Mouse (Mus musculus): Measurements from ENCODE around the gene Bcl10. TPM values are rescaled to one million over a fixed set of nuclear protein-coding genes. Genes with fewer than 3 reads are reported as not detected.
A peak's percentile ranks its signal among the peaks of the same experiment; 100 is the strongest.
"Not testable (repeated sequence)": the region's sequence is repeated elsewhere in the genome, so short reads cannot be mapped to it uniquely, and the experiment has no call there.

Gene Bcl10
- polyA plus RNA-seq (2012; rRNA removed) = 3.5 and 7.9 TPM in 2 replicates

DNA sequence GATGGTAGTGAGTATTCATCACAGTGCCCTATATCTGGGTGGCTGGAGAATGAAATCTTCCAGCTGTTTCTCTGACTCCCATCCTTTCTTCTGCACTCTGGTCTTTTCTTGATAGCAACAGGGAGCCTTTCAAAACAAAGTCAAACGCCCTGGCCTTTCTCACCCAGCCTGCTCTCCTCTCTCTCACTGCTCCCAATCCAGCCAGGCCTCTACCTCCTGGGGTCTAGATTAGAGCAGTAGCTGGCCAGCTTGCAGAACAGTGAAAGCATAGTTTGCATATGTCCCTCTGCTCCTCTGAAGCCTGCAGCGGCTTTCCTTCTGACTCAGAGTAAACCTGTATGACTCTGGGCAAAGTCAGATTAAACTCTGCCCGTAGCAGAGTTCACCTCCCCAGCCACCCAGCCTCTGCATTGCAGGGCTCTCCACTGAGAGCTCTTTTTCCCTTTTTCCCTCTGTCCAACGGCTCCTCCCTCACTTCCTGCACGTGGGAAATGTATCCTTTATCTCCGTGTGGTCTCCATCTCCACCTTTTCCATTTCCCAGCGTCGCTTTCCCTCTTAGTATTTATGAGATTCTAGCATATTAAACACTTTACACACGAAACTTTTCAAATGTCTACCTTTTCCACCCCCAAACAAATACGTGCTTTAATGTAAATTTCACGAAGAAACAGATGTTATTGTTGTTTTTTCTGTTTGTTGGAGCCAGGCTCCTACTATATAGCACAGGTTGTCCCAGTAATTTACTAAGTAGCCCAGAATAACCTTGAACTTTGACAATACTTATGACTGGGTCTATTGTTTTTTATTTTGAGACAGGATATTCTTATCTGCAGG is at the start of gene Bcl10:
TSS of gene Bcl10 (plus strand) at position 786 of the 836 bp plus-strand sequence.
- WGBS = 49% methylated on average over 11 of the region's 11 CpGs
- TF ChIP-seq POLR2A (IDR thresholded peaks at IDR 0.05; ENCODE audit: low read depth, low read length) (no peak), CTCF (IDR thresholded peaks at IDR 0.05; ENCODE audit: extremely low read depth, insufficient read length, insufficient replicate concordance, low read depth, low read length) (no peak)
- H3K27me3 ChIP-seq (ENCODE audit: control insufficient read depth, insufficient read depth, low read length) = no peaks in the 10 kb centered on the region
- peak within 1 kb of the TSS; percentile 71 for H3K27ac ChIP-seq (ENCODE audit: insufficient read depth, low read depth, low read length)
- H3K4me1 ChIP-seq (ENCODE audit: control insufficient read depth, insufficient read depth, insufficient read length, low read length) = peaks cover 2% of the 10 kb centered on the region
- H3K4me3 ChIP-seq (ENCODE audit: low read depth, low read length) = peak within 1 kb of the TSS; percentile 30
- no peaks in the 10 kb centered on the region for H3K36me3 ChIP-seq (ENCODE audit: control insufficient read depth, insufficient read depth, low read length)

DNA sequence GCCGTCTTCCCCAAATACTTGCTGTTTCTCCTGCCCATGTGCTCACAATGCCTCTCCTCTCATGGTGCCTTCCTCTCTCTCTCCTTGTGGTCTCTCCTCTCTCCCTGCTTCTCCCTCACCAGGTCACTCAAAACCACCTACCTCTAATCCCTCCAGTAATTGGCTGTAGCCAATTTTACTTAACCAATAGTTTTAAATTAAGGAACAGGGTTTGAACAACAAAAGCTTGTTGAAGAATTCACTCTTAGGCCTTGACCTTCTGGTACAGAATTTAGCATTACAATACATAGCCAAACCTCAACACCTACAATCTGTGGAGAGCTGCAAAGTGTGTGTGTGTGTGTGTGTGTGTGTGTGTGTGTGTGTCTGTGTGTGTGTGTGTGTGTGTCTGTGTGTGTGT is 49.3 kb upstream of the Bcl10 start:
- Histone ChIP-seq H3K27me3 (ENCODE audit: control insufficient read depth, insufficient read depth, low read length) (no peaks in the 10 kb centered on the region), H3K4me1 (ENCODE audit: control insufficient read depth, insufficient read depth, insufficient read length, low read length) (no peaks in the 10 kb centered on the region)
- 95% methylated on average over 1 of the region's 1 CpGs for WGBS

DNA sequence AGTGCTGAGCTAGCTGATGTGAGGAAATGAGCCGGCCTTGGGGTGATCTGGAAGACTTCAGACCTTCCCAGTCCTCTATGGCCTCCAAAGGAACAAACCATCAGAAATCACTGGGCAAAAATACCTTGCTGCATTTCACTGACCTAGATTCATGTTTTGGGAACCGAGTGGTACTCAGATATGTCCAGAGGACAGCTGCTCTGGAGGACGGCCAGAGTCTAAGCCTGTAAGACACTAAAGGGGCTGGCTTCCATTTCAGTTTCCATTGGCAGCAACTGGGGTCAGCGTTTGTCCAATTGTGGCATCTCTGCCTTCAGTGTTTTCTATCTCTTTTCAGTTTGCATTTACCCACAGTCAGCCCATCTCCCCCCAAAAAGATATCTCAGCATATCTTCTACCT is 48.5 kb upstream of the Bcl10 start:
- H3K27me3 ChIP-seq (ENCODE audit: control insufficient read depth, insufficient read depth, low read length) = no peaks in the 10 kb centered on the region
- WGBS = 70% methylated on average over 4 of the region's 4 CpGs
- no peak overlapping the region for H3K4me3 ChIP-seq (ENCODE audit: low read depth, low read length)
- no peaks in the 10 kb centered on the region for H3K4me1 ChIP-seq (ENCODE audit: control insufficient read depth, insufficient read depth, insufficient read length, low read length)
- H3K27ac ChIP-seq (ENCODE audit: insufficient read depth, low read depth, low read length) = no peak overlapping the region
- no peak for TF ChIP-seq CTCF (IDR thresholded peaks at IDR 0.05; ENCODE audit: extremely low read depth, insufficient read length, insufficient replicate concordance, low read depth, low read length)
- TF ChIP-seq POLR2A (IDR thresholded peaks at IDR 0.05; ENCODE audit: low read depth, low read length) = no peak
- no peaks in the 10 kb centered on the region for H3K36me3 ChIP-seq (ENCODE audit: control insufficient read depth, insufficient read depth, low read length)

More for the DNA sequence above, 49.3 kb upstream of the Bcl10 start:
- no peak for TF ChIP-seq CTCF (IDR thresholded peaks at IDR 0.05; ENCODE audit: extremely low read depth, insufficient read length, insufficient replicate concordance, low read depth, low read length)
- TF ChIP-seq POLR2A (IDR thresholded peaks at IDR 0.05; ENCODE audit: low read depth, low read length) = no peak
- no peak overlapping the region for H3K27ac ChIP-seq (ENCODE audit: insufficient read depth, low read depth, low read length)
- no peaks in the 10 kb centered on the region for H3K36me3 ChIP-seq (ENCODE audit: control insufficient read depth, insufficient read depth, low read length)
- no peak overlapping the region for H3K4me3 ChIP-seq (ENCODE audit: low read depth, low read length)

DNA sequence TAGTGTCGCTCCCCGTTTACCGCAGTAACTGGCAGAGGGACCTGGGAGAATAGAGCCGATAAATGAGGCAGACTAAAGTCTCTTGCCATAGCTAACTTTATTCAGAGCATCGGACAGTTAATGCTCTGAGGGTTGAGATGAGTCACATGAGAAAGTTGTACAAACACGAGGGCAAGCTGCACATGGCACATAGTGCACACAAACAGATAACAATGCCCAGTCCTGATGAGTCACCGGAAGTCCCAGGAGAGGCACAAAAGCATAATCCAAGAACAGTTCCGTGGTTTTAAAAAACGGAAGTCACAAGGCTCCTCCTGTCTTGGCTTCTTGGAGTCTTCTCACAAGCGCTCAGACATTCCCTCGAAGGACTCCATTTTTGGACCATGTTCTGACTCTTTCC is 46.5 kb upstream of the Bcl10 start:
- H3K4me1 ChIP-seq (ENCODE audit: control insufficient read depth, insufficient read depth, insufficient read length, low read length) = no peaks in the 10 kb centered on the region
- H3K4me3 ChIP-seq (ENCODE audit: low read depth, low read length) = no peak overlapping the region
- whole genome bisulfite sequencing = 74% methylated on average over 11 of the region's 11 CpGs
- H3K36me3 ChIP-seq (ENCODE audit: control insufficient read depth, insufficient read depth, low read length) = no peaks in the 10 kb centered on the region
- no peak for TF ChIP-seq POLR2A (IDR thresholded peaks at IDR 0.05; ENCODE audit: low read depth, low read length)
- TF ChIP-seq CTCF (IDR thresholded peaks at IDR 0.05; ENCODE audit: extremely low read depth, insufficient read length, insufficient replicate concordance, low read depth, low read length) = no peak
- H3K27me3 ChIP-seq (ENCODE audit: control insufficient read depth, insufficient read depth, low read length) = no peaks in the 10 kb centered on the region
- H3K27ac ChIP-seq (ENCODE audit: insufficient read depth, low read depth, low read length) = no peak overlapping the region

DNA sequence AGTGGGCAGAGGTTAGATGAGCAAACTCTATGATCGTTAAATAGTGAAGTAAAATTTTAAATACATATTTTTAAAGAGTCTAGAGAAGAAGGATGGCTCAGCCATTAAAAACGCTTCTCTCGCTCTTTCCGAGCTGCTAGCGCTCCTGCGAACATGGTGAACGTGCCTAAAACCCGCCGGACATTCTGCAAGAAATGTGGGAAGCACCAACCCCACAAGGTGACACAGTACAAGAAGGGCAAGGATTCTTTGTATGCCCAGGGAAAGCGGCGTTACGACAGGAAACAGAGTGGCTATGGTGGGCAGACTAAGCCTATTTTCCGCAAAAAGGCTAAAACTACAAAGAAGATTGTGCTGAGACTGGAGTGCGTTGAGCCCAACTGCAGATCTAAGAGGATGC is 43.7 kb upstream of the Bcl10 start:
- H3K27ac ChIP-seq (ENCODE audit: insufficient read depth, low read depth, low read length); H3K36me3 ChIP-seq (ENCODE audit: control insufficient read depth, insufficient read depth, low read length); H3K4me3 ChIP-seq (ENCODE audit: low read depth, low read length); H3K27me3 ChIP-seq (ENCODE audit: control insufficient read depth, insufficient read depth, low read length); H3K4me1 ChIP-seq (ENCODE audit: control insufficient read depth, insufficient read depth, insufficient read length, low read length): not testable (repeated sequence)
- WGBS = 96% methylated on average over 14 of the region's 14 CpGs

DNA sequence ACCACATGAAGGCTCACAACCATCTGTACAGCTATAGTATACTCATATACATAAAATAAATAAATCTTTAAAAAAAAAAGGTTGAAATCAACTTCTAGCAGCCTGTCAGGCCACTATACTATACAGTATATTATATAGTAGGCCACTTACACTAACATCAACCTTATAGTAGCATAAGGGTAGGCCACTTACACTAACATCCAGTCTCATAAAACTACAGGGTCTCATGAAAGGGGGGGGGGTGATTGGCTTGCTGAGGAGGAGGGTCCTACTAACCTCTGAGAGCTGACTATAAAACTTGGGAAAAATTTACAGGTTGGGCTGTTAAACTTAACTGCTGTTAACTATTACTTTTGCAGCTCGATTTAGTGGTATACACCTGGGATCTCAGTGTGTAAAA is 42.3 kb upstream of the Bcl10 start:
- no peaks in the 10 kb centered on the region for H3K27me3 ChIP-seq (ENCODE audit: control insufficient read depth, insufficient read depth, low read length)
- H3K4me3 ChIP-seq (ENCODE audit: low read depth, low read length) = no peak overlapping the region
- WGBS = 56% methylated on average over 1 of the region's 1 CpGs
- TF ChIP-seq CTCF (IDR thresholded peaks at IDR 0.05; ENCODE audit: extremely low read depth, insufficient read length, insufficient replicate concordance, low read depth, low read length) = no peak
- no peak for TF ChIP-seq POLR2A (IDR thresholded peaks at IDR 0.05; ENCODE audit: low read depth, low read length)
- H3K4me1 ChIP-seq (ENCODE audit: control insufficient read depth, insufficient read depth, insufficient read length, low read length) = no peaks in the 10 kb centered on the region
- H3K27ac ChIP-seq (ENCODE audit: insufficient read depth, low read depth, low read length) = no peak overlapping the region
- no peaks in the 10 kb centered on the region for H3K36me3 ChIP-seq (ENCODE audit: control insufficient read depth, insufficient read depth, low read length)

DNA sequence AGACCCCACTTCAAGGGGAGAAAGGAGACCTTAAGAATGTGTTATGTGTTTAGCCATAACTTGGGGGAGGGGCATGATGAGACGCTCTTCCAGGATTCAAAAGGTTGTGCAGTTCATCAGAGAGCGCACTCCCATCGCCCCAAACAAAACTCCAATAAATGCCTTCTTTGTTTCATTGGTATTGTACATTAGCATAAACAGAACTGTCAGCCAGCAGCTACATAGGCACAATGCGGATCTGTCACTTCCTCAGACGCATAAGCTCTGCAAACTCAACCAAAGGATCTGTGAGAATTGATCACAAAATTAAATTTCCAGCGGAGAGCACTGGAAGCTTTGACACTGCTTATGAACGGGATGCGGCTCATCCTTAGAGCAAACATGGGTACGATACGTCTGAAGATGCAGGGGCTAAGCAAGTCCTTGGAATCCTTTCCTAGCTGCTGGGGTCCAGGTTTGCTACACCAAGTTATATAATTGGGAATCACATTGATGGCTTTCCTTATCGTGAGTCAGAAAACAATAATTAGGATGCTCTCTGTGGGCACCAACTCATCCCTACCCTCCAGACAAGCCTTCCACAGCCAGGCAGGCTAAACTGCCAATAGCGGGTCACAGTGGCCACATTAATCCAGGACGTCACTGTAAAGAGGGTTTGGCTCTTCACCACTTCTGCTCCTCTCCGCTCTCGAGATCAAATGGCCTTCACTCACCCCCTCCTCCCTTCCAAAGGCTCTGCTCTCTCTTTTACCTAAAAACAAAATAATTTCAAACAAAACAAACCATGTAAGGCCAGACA is 40.3 kb upstream of the Bcl10 start:
- H3K27ac ChIP-seq (ENCODE audit: insufficient read depth, low read depth, low read length) = no peak overlapping the region
- H3K36me3 ChIP-seq (ENCODE audit: control insufficient read depth, insufficient read depth, low read length) = no peaks in the 10 kb centered on the region
- H3K4me1 ChIP-seq (ENCODE audit: control insufficient read depth, insufficient read depth, insufficient read length, low read length) = peaks cover 4% of the 10 kb centered on the region; the same call in 1 of the 2 replicates
- H3K27me3 ChIP-seq (ENCODE audit: control insufficient read depth, insufficient read depth, low read length) = no peaks in the 10 kb centered on the region
- WGBS = 91% methylated on average over 15 of the region's 15 CpGs
- H3K4me3 ChIP-seq (ENCODE audit: low read depth, low read length) = no peak overlapping the region
- no peak for TF ChIP-seq CTCF (IDR thresholded peaks at IDR 0.05; ENCODE audit: extremely low read depth, insufficient read length, insufficient replicate concordance, low read depth, low read length)
- no peak for TF ChIP-seq POLR2A (IDR thresholded peaks at IDR 0.05; ENCODE audit: low read depth, low read length)
